Mouse (Mus musculus): ENCODE measurements around the gene Cars.

Gene Cars

GRCm38 (mm10) chr7:143511335-143511712 is 88.6 kb downstream of the Cars start:
- DNase-seq (ENCODE audit: low read depth, low spot score) = no peak

GRCm38 (mm10) chr7:143510593-143511334 is 89.1 kb downstream of the Cars start:
- no peak for DNase-seq (ENCODE audit: low read depth, low spot score)

GRCm38 (mm10) chr7:143509566-143509965 is 90.3 kb downstream of the Cars start:
- DNase-seq (ENCODE audit: low read depth, low spot score) = no peak

Data from retina, adult 2 months (tissue).